Mouse (Mus musculus) layer of hippocampus, adult 2 months (tissue): ENCODE results near the gene Pnpla6. TPM values are rescaled to one million over a fixed set of nuclear protein-coding genes. Genes with fewer than 3 reads are reported as not detected.
"Not testable (repeated sequence)": the region's sequence is repeated elsewhere in the genome, so short reads cannot be mapped to it uniquely, and the experiment has no call there.

Experiments
- DNase-seq, 2 experiments: peaks; one replicate each; pipeline ENCODE4 v3.0.0; 2022; ENCODE audit warnings: low spot score in 2 of 2
- H3K27ac ChIP-seq: fragments of 200-600 bp; 2 replicates; pipeline ENCODE4 v1.8.1; 2022
- H3K4me3 ChIP-seq: fragments of 200-600 bp; 2 replicates; pipeline ENCODE4 v1.8.1; 2022; ENCODE audit warnings: mild to moderate bottlenecking
- CTCF ChIP-seq: fragments of 200-600 bp; conservative IDR thresholded peaks from 2 replicates; pipeline ENCODE4 v1.8.1; 2022; ENCODE audit warnings: antibody characterized with exemption, mild to moderate bottlenecking, moderate library complexity
- total RNA-seq, 2 experiments: library from RNA; stranded (reverse); gene quantifications; 2 replicates each; pipeline ENCODE4 v1.2.3; 2021

The Pnpla6 gene
- total RNA-seq, 2 experiments from 2014 or later = 79.4 to 82.1 TPM

DNA sequence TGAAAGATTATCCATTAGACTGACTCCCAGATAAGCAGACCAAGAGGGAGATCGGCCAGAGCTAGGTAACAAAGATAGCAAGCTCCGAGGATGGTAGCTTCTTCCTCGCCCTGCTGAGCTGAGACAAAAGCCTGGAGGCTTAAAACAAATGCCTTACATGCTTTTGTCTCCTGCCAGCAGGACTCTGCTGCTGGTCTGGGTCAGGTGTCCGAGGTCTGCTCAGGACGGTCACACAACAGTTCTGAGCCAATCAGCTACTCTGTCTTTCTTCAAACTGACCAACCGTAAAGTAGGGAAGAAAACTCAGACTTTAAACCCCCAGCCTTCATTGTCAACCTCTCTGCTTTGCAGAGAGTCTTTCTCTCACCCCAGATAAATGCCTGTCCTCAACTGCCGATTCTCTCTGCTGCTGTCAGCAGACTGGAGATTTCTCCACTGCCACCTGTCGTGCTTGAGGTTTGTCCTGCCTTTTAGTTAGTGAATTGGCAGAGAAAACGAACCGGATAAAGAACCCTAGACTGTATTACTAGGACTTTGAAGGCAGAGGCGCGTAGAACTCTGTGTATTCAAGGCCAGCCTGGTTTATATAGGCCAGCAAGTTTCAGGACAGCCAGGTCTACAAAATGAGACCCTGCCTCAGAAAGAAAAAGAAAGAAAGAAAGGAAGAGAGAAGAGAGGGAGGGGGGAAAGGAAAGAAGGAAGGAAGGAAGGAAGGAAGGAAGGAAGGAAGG, 52.6 kb downstream of the Pnpla6 start, which contains the start of gene C330021F23Rik:
Gene C330021F23Rik, plus strand, starts transcription at position 350 of the 731 bp plus-strand sequence.
- H3K27ac ChIP-seq = no peak within 1 kb of the TSS
- H3K4me3 ChIP-seq = no peak within 1 kb of the TSS
- DNase-seq = no peak
- no peak for TF ChIP-seq CTCF

DNA sequence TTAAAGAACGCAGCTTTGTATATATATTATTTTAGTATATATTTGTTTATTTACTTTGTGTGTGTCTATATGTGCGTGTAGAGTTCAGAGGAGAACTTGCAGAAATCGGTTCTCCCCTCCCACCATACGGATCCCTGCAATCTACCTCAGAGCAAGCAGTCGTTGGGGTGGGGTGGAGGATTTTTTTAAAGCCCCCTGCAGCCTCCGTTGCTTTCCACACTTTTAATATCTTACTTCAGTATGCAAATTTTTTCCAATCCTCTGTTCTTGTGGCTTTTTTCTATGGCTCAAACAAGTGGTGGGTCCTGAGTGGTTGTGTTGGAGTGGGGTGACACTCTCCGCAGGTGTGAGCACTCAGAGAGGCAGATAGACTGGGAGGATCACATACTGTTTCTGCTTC, 53.2 kb downstream of the Pnpla6 start:
- no peak for DNase-seq
- Histone ChIP-seq H3K4me3 (no peak overlapping the region), H3K27ac (no peak overlapping the region)
- TF ChIP-seq CTCF = no peak

GRCm38 (mm10) chr8:3569784-3570183, 54.6 kb downstream of the Pnpla6 start:
- Histone ChIP-seq H3K27ac (no peak overlapping the region), H3K4me3 (no peak overlapping the region)
- TF ChIP-seq CTCF = no peak
- DNase-seq = no peak

DNA sequence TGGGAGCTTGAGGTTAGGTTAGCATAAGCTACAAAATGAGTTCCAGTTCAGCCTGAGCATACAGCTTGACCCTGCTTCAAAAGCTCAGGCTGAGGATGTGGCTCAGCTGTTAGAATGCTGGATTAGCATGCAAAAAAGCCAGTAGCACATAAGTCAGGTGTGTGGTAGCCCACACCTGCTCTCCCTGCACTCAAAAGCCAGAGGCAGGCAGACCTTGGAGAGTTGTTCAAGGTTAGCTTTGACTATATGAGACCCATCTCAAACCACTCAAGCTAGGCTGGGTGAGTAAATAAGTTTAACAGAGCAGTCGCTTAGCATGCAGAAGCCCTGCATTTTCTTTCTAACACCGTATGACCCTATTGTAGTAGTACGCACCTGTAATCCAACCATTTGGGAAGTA, 59.4 kb downstream of the Pnpla6 start:
- Histone ChIP-seq H3K4me3 (no peak overlapping the region), H3K27ac (no peak overlapping the region)
- no peak for DNase-seq
- TF ChIP-seq CTCF = no peak

- H3K27ac ChIP-seq = no peak overlapping the region
- no peak overlapping the region for H3K4me3 ChIP-seq
- no peak for DNase-seq
- TF ChIP-seq CTCF = no peak
Measured at GRCm38 (mm10) chr8:3576211-3576960, 61.2 kb downstream of the Pnpla6 start.

DNA sequence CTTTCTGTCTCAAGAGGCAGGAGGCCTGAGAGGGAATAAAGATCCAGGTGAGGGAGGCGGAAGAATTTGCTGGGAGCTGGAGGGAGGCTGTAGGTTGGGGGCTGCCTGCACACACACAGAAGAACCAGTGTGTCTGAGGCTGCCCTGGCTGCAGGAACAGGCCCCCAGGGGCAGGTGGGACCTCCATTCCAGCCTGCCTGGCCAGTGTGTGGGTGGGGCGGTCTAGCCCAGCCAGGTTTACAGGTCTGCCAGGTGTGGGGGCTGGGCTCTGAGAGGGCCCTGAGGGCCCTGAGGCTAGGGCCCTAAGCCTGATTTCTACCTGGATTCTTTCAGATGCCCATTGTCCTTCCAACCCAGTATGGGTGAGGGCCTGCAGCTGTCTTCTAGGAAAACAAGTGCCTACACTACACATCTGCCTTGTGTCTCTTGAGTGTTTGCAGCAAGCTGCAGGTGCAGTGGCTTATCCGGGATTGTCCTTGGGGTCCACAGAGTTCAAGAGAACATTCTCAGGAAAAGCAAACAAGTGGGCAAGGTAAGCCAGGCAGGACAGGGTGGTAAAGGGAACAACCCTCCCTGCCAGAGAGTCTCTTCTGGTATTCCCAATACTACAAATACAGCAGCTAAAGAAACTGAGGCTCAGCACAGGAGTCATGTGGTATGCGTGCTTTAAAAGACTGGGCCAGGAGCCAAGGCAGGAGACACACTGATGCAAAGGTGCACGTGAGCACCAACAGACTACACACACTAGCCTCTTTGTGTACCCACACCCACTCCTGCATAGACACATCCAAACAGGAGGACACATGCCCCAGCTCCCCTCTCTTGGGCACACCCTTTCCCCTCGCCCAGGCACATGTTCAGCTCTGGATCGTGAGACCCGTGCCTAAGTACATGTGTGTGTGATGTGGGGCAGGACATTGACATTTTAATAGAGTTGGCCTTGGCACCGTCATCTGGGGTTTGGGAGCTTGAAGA, 64.5 kb downstream of the Pnpla6 start:
- TF ChIP-seq CTCF = no peak
- DNase-seq = no peak
- no peak overlapping the region for H3K27ac ChIP-seq
- no peak overlapping the region for H3K4me3 ChIP-seq

DNA sequence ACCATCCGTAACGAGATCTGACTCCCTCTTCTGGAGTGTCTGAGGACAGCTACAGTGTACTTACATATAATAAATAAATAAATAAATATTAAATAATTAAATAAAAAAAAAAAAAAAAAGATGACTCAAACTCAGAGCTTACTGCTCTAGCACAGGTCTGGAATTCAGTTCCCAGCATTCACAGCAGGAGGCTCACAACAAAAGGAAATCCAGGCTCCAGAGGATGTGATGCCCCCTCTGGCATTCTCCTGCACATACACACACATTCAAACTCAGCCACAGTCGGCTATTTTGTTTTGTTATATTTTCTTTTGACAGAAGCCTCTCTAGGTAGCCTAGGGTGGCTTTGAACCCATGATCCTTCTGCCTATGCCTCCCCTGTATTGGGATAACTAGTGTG, 66.8 kb downstream of the Pnpla6 start:
- H3K4me3 ChIP-seq, DNase-seq, H3K27ac ChIP-seq: not testable (repeated sequence)

GRCm38 (mm10) chr8:3586452-3586851, 71.3 kb downstream of the Pnpla6 start:
- no peak for DNase-seq
- no peak overlapping the region for H3K27ac ChIP-seq
- no peak overlapping the region for H3K4me3 ChIP-seq
- no peak for TF ChIP-seq CTCF

DNA sequence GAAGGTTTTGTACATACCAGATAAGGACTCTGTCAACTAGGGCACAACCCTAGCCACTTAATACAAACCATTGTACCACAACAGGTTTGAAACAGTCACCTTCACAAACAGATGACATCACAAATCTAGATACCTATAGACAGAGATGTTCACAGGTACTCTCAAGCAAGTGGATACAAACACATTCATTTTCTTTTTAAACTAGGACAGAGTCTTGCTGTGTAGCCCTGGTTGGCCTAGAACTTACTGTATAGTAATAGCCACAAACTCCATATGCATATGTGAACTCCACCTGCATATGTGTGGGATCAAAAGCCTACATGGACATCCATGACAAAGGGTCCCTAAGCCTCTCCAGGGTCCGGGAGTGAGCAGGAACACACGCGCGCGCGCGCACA, 71.8 kb downstream of the Pnpla6 start, which contains the start of gene Camsap3:
Gene Camsap3, plus strand, starts transcription at position 301 of the 398 bp plus-strand sequence.
- no peak for TF ChIP-seq CTCF
- no peak for DNase-seq
- H3K27ac ChIP-seq = peak within 1 kb of the TSS; percentile 83
- peak within 1 kb of the TSS; percentile 77 for H3K4me3 ChIP-seq

- peak overlapping the region; percentile 77 for H3K4me3 ChIP-seq
- TF ChIP-seq CTCF = no peak
- peak overlapping the region; percentile 83 for H3K27ac ChIP-seq
- peak; percentile 52 to 72 for DNase-seq
Measured at GRCm38 (mm10) chr8:3587391-3588257, 72.4 kb downstream of the Pnpla6 start.

- TF ChIP-seq CTCF = no peak
- DNase-seq = no peak
- peak overlapping the region; percentile 83 for H3K27ac ChIP-seq
- peak overlapping the region; percentile 77 for H3K4me3 ChIP-seq
Measured at GRCm38 (mm10) chr8:3588258-3588633, 73.1 kb downstream of the Pnpla6 start.

DNA sequence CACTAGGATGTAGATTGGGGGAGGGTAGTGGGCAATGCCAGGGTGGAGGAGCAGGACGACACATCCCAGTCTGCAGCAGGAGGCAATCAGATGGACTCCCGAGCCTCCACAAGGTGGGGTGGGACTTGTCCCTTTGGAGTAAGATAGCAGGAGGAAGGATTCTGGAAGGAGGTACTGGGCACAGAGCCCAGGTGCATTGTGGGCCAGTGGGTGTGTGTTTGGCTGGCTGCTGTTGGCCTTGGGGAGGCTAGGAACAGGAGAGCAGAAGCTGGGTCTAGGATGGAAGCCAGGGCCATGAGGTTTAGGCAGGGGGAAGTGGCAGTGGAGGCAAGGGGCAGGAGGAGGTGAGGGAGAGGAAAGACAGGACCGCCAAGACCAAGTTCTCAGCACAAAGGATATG, 78.3 kb downstream of the Pnpla6 start:
- H3K4me3 ChIP-seq = no peak overlapping the region
- DNase-seq = no peak
- no peak overlapping the region for H3K27ac ChIP-seq
- no peak for TF ChIP-seq CTCF

Other genes starting within 250 kb of the Pnpla6 start
- 10 to 100 TPM; 51.6 to 53.9 TPM for gene Insr, start 235.8 kb upstream of the Pnpla6 start, total RNA-seq
- not detected for gene A430078G23Rik, start 162.0 kb upstream of the Pnpla6 start, total RNA-seq
- 10 to 100 TPM; 43.7 to 46.7 TPM for gene Arhgef18, start 122.4 kb upstream of the Pnpla6 start, total RNA-seq
- gene Pex11g, start 47.7 kb upstream of the Pnpla6 start, total RNA-seq = under 1 TPM; 0.32 to 0.95 TPM
- gene Tex45, start 44.5 kb upstream of the Pnpla6 start, total RNA-seq = under 1 TPM; 0.23 to 0.54 TPM
- gene Zfp358, start 22.2 kb upstream of the Pnpla6 start, total RNA-seq = 10 to 100 TPM; 27.9 to 29.9 TPM
- 10 to 100 TPM; 82.4 to 85.4 TPM for gene Mcoln1, start 14.9 kb upstream of the Pnpla6 start, total RNA-seq
- not detected for gene C330021F23Rik, start 52.6 kb downstream of the Pnpla6 start, total RNA-seq
- 10 to 100 TPM; 36.5 to 39.3 TPM for gene Camsap3, start 71.9 kb downstream of the Pnpla6 start, total RNA-seq
- 10 to 100 TPM; 39.6 to 41.4 TPM for gene Xab2, start 105.9 kb downstream of the Pnpla6 start, total RNA-seq
- gene Pet100, start 106.2 kb downstream of the Pnpla6 start, total RNA-seq = 10 to 100 TPM; 87.0 to 87.3 TPM
- 1 to 10 TPM in 1 of 2 experiments, under 1 TPM in 1; 0.88 to 3.6 TPM for gene Pcp2, start 110.2 kb downstream of the Pnpla6 start, total RNA-seq
- 10 to 100 TPM; 43.3 to 55.7 TPM for gene Stxbp2, start 115.6 kb downstream of the Pnpla6 start, total RNA-seq
- gene Retn, start 140.4 kb downstream of the Pnpla6 start, total RNA-seq = 1 to 10 TPM in 1 of 2 experiments, under 1 TPM in 1; 0.67 to 1.1 TPM
- gene Mcemp1, start 150.4 kb downstream of the Pnpla6 start, total RNA-seq = not detected
- gene Fcor, start 157.0 kb downstream of the Pnpla6 start, total RNA-seq = 10 to 100 TPM; 14.7 to 17.9 TPM
- gene Trappc5, start 160.9 kb downstream of the Pnpla6 start, total RNA-seq = 10 to 100 TPM; 27.4 to 28.4 TPM
- not detected for gene Fcer2a, start 178.8 kb downstream of the Pnpla6 start, total RNA-seq
- gene Clec4g, start 205.3 kb downstream of the Pnpla6 start, total RNA-seq = not detected
- under 1 TPM in 1 of 2 experiments, not detected in 1; 0.41 TPM for gene Cd209a, start 233.6 kb downstream of the Pnpla6 start, total RNA-seq